Mouse (Mus musculus) right cerebral cortex, postnatal 14 days (tissue): Measurements from ENCODE around the gene Vmn1r117.
"Not testable (repeated sequence)": the region's sequence is repeated elsewhere in the genome, so short reads cannot be mapped to it uniquely, and the experiment has no call there.

Source experiments
- DNase-seq: peaks from one replicate; pipeline ENCODE4 v3.0.0; 2022

The Vmn1r117 gene

GRCm38 (mm10) chr7:20884021-20884420, at the start of gene Vmn1r117:
Gene Vmn1r117 (minus strand): TSS chr7:20884121.
- not testable (repeated sequence) for DNase-seq

- not testable (repeated sequence) for DNase-seq
Observed at GRCm38 (mm10) chr7:20912247-20912646, 28.3 kb upstream of the Vmn1r117 start, which contains the start of gene Vmn1r118. Gene Vmn1r118 (minus strand): TSS chr7:20912347.

- DNase-seq, result not testable (repeated sequence)
Observed at GRCm38 (mm10) chr7:20871956-20872355, 12.0 kb downstream of the Vmn1r117 start, which contains the start of gene Vmn1r116. Gene Vmn1r116 (plus strand): TSS chr7:20872256.

- DNase-seq, result not testable (repeated sequence)
Observed at GRCm38 (mm10) chr7:20844885-20845284, 39.0 kb downstream of the Vmn1r117 start, which contains the start of gene Vmn1r115. Gene Vmn1r115 (minus strand): TSS chr7:20844985.
